8 mouse cellular contexts compared by ENCODE assay signal in genomic region chr1:153679147-153679546, GRCm38 (mm10). TPM values are rescaled to one million over a fixed set of nuclear protein-coding genes. Genes with fewer than 3 reads are reported as not detected.
A peak's percentile ranks its signal among the peaks of the same experiment; 100 is the strongest.
DNase-seq lines count a peak whose midpoint lies in the region; ATAC-seq and TF ChIP-seq lines count a peak whose summit lies in the region.

No protein-coding gene starts in this region.

- peak; percentile 59 to 75 for DNase-seq in heart, adult 18-20 months
- peak; percentile 82 for DNase-seq in adrenal gland, adult 8-10 months
- DNase-seq in kidney, postnatal 25 days, result peak; percentile 82 to 93
- peak; percentile 72 for DNase-seq in liver, postnatal 0 days
- peak; percentile 72 for DNase-seq in skeletal muscle tissue, adult 2 months (ENCODE audit: low read depth, low spot score)
- no peak for DNase-seq in thymus, postnatal 36 days

- TF ChIP-seq EP300 in liver, postnatal 0 days (IDR thresholded peaks at IDR 0.05; ENCODE audit: low read depth), result peak; percentile 85

- H3K9me3 ChIP-seq in heart, embryonic 11.5 days (replicated peaks; ENCODE audit: control insufficient read depth, low read length), result no peaks in the 10 kb centered on the region
- H3K9me3 ChIP-seq in forebrain, embryonic 16.5 days (ENCODE audit: control insufficient read depth, low read length), result no peaks in the 10 kb centered on the region
- H3K9me3 ChIP-seq in liver, postnatal 0 days (ENCODE audit: low read length), result no peaks in the 10 kb centered on the region

- no peak for TF ChIP-seq CTCF in liver, postnatal 0 days (IDR thresholded peaks at IDR 0.05; ENCODE audit: low read depth)

- H3K4me3 ChIP-seq in heart, embryonic 11.5 days (ENCODE audit: low read depth, low read length), result no peak overlapping the region
- H3K4me3 ChIP-seq in forebrain, embryonic 16.5 days (replicated peaks; ENCODE audit: low read length), result no peak overlapping the region
- H3K4me3 ChIP-seq in liver, postnatal 0 days (ENCODE audit: low read depth, low read length), result no peak overlapping the region

- no peak overlapping the region for H3K4me2 ChIP-seq in heart, embryonic 11.5 days
- H3K4me2 ChIP-seq in forebrain, embryonic 16.5 days (ENCODE audit: low read length), result no peak overlapping the region
- H3K4me2 ChIP-seq in liver, postnatal 0 days (ENCODE audit: low read depth, low read length), result no peak overlapping the region

- no peak overlapping the region for H3K9ac ChIP-seq in heart, embryonic 11.5 days (ENCODE audit: low read depth, low read length)
- H3K9ac ChIP-seq in forebrain, embryonic 16.5 days (replicated peaks; ENCODE audit: low read depth, low read length), result no peak overlapping the region
- peak overlapping the region; percentile 53; the same call in 1 of the 2 replicates for H3K9ac ChIP-seq in liver, postnatal 0 days (replicated peaks)

- ATAC-seq in heart, embryonic 11.5 days (replicated peaks; ENCODE audit: insufficient number of reproducible peaks, low FRiP score, low TSS enrichment), result no peak
- ATAC-seq in forebrain, embryonic 16.5 days, result peak; percentile 51
- peak; percentile 97 for ATAC-seq in liver, postnatal 0 days

- peaks cover 4% of the 10 kb centered on the region; the same call in 1 of the 2 replicates for H3K27me3 ChIP-seq in heart, embryonic 11.5 days (ENCODE audit: control insufficient read depth, insufficient read depth, low read length)
- H3K27me3 ChIP-seq in forebrain, embryonic 16.5 days (replicated peaks; ENCODE audit: control insufficient read depth, insufficient read depth, low read length), result no peaks in the 10 kb centered on the region
- no peaks in the 10 kb centered on the region for H3K27me3 ChIP-seq in liver, postnatal 0 days (ENCODE audit: insufficient read depth, low read length)

- no peaks in the 10 kb centered on the region for H3K36me3 ChIP-seq in heart, embryonic 11.5 days (ENCODE audit: control insufficient read depth, insufficient read depth, low read length)
- H3K36me3 ChIP-seq in forebrain, embryonic 16.5 days (ENCODE audit: control insufficient read depth, insufficient read depth), result no peaks in the 10 kb centered on the region
- no peaks in the 10 kb centered on the region for H3K36me3 ChIP-seq in liver, postnatal 0 days (replicated peaks; ENCODE audit: insufficient read depth, low read length)

- WGBS in heart, embryonic 11.5 days (ENCODE audit: insufficient replicate concordance), result 74% methylated on average over 10 of the region's 10 CpGs
- WGBS in forebrain, embryonic 16.5 days, result 29% methylated on average over 10 of the region's 10 CpGs
- WGBS in liver, postnatal 0 days (ENCODE audit: insufficient replicate concordance), result 52% methylated on average over 10 of the region's 10 CpGs

- 0 out of 2 replicates have a peak, but pooled peaks cover 4% of the 10 kb centered on the region for H3K4me1 ChIP-seq in heart, embryonic 11.5 days (ENCODE audit: control insufficient read depth, insufficient read depth, low read length)
- H3K4me1 ChIP-seq in forebrain, embryonic 16.5 days (replicated peaks; ENCODE audit: control insufficient read depth, insufficient read depth, low read length), result peaks cover 16% of the 10 kb centered on the region
- peaks cover 6% of the 10 kb centered on the region; the same call in 1 of the 2 replicates for H3K4me1 ChIP-seq in liver, postnatal 0 days (ENCODE audit: insufficient read depth)

- no peak overlapping the region for H3K27ac ChIP-seq in heart, embryonic 11.5 days (ENCODE audit: low read depth, low read length)
- no peak overlapping the region for H3K27ac ChIP-seq in forebrain, embryonic 16.5 days (ENCODE audit: low read length)
- H3K27ac ChIP-seq in liver, postnatal 0 days (ENCODE audit: low read depth), result peak overlapping the region; percentile 95

RNA-seq across cellular contexts. Expression of gene Rgs8, which starts 26.3 kb away (rescaled TPM):
- not detected for total RNA-seq in heart, adult 18-20 months (2021)
- 0.27 and 0.49 TPM in 2 replicates for polyA plus RNA-seq in heart, embryonic 11.5 days (2014; fragmentation: Nextera tagmentation; extraction: Ambion mirVana)
- under 1 TPM; 0.03 to 0.25 (median 0.15) TPM for total RNA-seq in adrenal gland, adult 8-10 months (2022)
- 16.1 and 22.4 TPM in 2 replicates for polyA plus RNA-seq in forebrain, embryonic 16.5 days (2015; fragmentation: Nextera tagmentation; extraction: Ambion mirVana)
- polyA plus RNA-seq in liver, postnatal 0 days (2015; fragmentation: Nextera tagmentation; extraction: Ambion mirVana), result 0.05 TPM in 1 of 2 replicates, not detected in the other

Comparison
In these comparisons a context has a peak if more than half of its experiments do, and no peak if none do; other contexts are left out.
1. DNase-seq: peak in heart, adult 18-20 months (2 of 2), adrenal gland, adult 8-10 months (single experiment), kidney, postnatal 25 days (2 of 2), liver, postnatal 0 days (single experiment) and skeletal muscle tissue, adult 2 months (single experiment); none in thymus, postnatal 36 days (0 of 2).
2. RNA of gene Rgs8, which starts 26.3 kb away (polyA plus RNA-seq): 16.1 to 22.4 TPM in forebrain, embryonic 16.5 days; 0.27 to 0.49 TPM in heart, embryonic 11.5 days and 0.05 TPM in liver, postnatal 0 days; every median in the first group is over 10 times any median in the second.